Mouse (Mus musculus) forebrain, embryonic 12.5 days (tissue): ENCODE measurements around the gene 4921539E11Rik. TPM values are rescaled to one million over a fixed set of nuclear protein-coding genes. Genes with fewer than 3 reads are reported as not detected.

ENCODE experiments used
- ATAC-seq: fragments of 200-750 bp; cut with Nextera tagmentation; 2 replicates; pipeline ENCODE4 v1.8.0; 2017; ENCODE audit warnings: moderate TSS enrichment; ENCODE audit not compliant: low FRiP score
- H3K27ac ChIP-seq: fragments of 300-500 bp; sonication (generic); 2 replicates; pipeline ENCODE4 v1.5.1; 2016; ENCODE audit warnings: mild to moderate bottlenecking
- H3K27me3 ChIP-seq: fragments of 300-500 bp; sonication (generic); 2 replicates; pipeline ENCODE4 v1.6.1; 2016; ENCODE audit warnings: mild to moderate bottlenecking
- H3K36me3 ChIP-seq: fragments of 300-500 bp; sonication (generic); replicated peaks from 2 replicates; pipeline ENCODE4 v1.6.1; 2016; ENCODE audit warnings: mild to moderate bottlenecking
- H3K4me1 ChIP-seq: fragments of 300-500 bp; sonication (generic); 2 replicates; pipeline ENCODE4 v1.6.1; 2016
- H3K4me2 ChIP-seq: fragments of 300-500 bp; sonication (generic); 2 replicates; pipeline ENCODE4 v1.6.1; 2016; ENCODE audit warnings: mild to moderate bottlenecking, moderate library complexity
- H3K4me3 ChIP-seq: fragments of 300-500 bp; sonication (generic); replicated peaks from 2 replicates; pipeline ENCODE4 v1.5.1; 2016; ENCODE audit warnings: mild to moderate bottlenecking
- H3K9ac ChIP-seq: fragments of 300-500 bp; sonication (generic); 2 replicates; pipeline ENCODE4 v1.6.1; 2016; ENCODE audit warnings: mild to moderate bottlenecking
- H3K9me3 ChIP-seq: fragments of 300-500 bp; sonication (generic); 2 replicates; pipeline ENCODE4 v1.6.1; 2016
- WGBS: fragments of 180-500 bp; shearing (Covaris S2); methylation state at CpG from one replicate; pipeline ENCODE4 v1.1.7; 2016; 5-methylcytosine and 5-hydroxymethylcytosine counted together
- polyA plus RNA-seq: library from polyadenylated mRNA; unstranded; fragments of >200 nt; fragmentation: Nextera tagmentation; extraction: Ambion mirVana; gene quantifications from 2 replicates; pipeline ENCODE4 v1.2.1, GENCODE M21; 2016

4921539E11Rik gene
- polyA plus RNA-seq, 1 experiment from 2014 or later = 0.08 TPM

DNA sequence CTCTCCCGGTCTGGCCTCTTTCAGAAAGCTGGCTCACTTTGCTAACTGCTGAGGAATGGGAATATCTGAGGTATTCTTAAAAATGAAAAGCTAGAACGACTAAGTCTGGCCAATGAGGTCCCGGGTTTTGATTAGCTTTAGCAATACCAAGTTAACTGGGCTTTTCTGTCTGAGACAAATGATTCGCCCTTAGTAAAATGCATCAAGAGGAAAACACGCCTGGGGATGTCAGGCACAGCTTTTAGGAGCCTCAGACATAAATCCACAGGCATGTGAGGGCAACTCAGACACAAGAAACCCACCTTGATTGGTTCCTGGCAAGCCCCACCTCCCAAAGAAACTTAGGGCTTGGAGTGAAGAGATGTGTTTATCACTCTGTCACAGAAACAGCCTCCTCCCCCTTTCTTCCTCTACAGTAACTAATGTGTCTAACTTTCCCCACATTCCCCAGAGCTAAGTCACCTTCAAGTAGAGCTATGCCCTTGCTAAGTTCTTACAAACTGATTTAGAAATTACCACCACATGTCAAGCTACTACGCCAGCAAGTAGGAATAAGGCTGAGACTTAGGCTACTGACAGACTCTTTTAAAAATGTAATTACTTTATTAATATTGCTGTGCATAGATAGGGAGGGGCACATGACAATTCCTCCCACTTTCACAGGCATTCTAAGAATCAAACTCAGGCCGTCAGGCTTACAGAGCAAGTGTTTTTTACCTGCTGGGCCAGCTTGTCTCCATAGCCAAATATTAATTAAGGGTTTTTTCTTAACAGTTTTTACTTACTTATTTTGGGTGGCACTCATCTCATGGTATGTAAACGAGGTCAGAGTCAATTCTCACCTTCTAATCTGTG lies 101.7 kb downstream of the 4921539E11Rik start:
- H3K27ac ChIP-seq = no peak overlapping the region
- no peak overlapping the region for H3K4me2 ChIP-seq
- H3K4me1 ChIP-seq = no peaks in the 10 kb centered on the region
- no peak for ATAC-seq
- no peaks in the 10 kb centered on the region; the same call in 1 of the 2 replicates for H3K9me3 ChIP-seq
- no peak overlapping the region for H3K4me3 ChIP-seq
- no peak overlapping the region for H3K9ac ChIP-seq
- H3K36me3 ChIP-seq = peaks cover 46% of the 10 kb centered on the region
- 90% methylated on average over 8 of the region's 8 CpGs for WGBS
- no peaks in the 10 kb centered on the region for H3K27me3 ChIP-seq

Other genes with a start within 250 kb of the 4921539E11Rik start
- 41.6 and 43.3 TPM in 2 replicates for gene Mier1, start 176.5 kb downstream of the 4921539E11Rik start, polyA plus RNA-seq
- 5.6 and 5.8 TPM in 2 replicates for gene Wdr78, start 176.3 kb downstream of the 4921539E11Rik start, polyA plus RNA-seq
- 7.2 and 8.1 TPM in 2 replicates for gene Slc35d1, start 75.7 kb downstream of the 4921539E11Rik start, polyA plus RNA-seq
- 12.0 and 13.4 TPM in 2 replicates for gene Oma1, start 22.9 kb upstream of the 4921539E11Rik start, polyA plus RNA-seq